Mouse (Mus musculus) adrenal gland (tissue): ENCODE data around the gene Wdsub1.

Experiments used
- intact Hi-C: fragments of 180-260 bp; cut with DNase I; formaldehyde crosslinking; loops from one replicate; pipeline ENCODE4 v1.15.1; 2025

Wdsub1 gene

DNA sequence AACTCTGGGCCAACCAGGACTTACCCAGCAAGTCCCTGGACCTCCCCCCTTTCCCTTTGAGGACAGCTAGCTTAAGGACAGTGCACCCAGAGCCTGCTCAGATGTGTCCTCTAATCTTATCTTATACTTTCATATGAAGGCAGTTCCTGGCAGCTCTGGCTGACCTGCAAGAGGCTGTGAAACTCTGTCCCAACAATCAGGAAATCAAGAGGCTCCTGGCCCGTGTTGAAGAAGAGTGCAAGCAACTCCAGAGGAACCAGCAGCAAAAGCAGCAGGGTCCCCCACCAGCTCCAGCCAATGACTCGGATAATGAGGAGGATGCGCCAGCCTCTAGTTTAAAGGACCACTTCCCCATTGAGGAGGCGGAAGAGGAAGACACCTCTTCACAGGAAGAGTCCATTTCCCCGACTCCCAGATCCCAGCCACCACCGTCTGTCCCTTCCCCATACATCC is 39.8 kb downstream of the Wdsub1 start:
- intact Hi-C loops = no loop called here

DNA sequence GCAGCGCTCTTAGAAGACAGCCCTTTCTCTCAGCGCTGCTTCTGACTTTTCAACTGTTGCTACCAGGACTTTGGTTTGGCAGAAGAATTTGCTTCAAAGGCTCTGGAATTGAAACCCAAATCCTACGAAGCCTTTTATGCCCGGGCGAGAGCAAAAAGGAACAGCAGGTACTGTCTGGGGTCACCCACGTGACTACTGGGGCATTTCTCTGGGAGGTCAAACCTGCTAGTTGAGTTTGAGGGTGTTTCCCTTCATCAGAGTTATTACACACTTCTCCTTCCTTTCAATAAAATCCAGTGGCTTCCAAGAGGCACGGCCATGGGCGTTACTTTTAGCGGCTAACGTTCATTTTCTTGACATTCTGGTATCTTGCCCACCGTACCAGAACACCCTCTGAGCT is 40.4 kb downstream of the Wdsub1 start:
- intact Hi-C loops = no loop called here

DNA sequence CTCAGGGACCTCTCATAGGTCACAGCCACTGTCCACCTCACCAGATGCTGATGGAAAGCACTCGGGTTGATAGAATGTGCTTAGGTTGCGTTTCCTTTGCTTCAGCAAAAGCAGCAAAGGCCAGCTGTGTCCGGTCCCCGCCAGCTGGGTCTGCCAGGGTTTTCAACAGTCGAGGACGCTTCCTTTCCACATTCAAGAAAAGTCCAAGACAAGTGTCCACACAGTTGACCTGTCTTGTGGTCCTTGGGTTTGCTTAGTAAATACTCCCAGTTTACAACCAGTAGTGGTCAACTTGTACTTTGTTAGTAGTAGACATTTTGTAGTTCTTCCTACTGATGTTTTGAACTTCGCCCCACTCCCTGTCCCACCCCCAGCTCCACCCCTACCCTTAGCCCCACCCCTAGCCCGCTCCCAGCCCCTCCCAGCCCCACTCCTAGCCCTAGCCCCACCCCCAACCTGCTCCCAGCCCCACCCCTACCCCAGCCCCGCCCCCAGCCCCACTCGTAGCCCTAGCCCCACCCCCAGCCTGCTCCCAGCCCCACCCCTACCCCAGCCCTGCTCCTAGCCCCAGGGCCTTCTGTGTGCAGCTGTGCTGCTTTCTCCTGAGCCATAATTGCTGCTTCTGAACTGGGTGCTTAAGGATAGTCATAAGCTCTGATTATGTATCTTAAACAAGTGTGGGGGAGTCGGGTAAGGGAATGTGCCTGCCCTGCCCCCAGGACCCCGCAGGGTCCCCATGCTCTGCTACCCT is 41.0 kb downstream of the Wdsub1 start:
- intact Hi-C loops = no loop called here

DNA sequence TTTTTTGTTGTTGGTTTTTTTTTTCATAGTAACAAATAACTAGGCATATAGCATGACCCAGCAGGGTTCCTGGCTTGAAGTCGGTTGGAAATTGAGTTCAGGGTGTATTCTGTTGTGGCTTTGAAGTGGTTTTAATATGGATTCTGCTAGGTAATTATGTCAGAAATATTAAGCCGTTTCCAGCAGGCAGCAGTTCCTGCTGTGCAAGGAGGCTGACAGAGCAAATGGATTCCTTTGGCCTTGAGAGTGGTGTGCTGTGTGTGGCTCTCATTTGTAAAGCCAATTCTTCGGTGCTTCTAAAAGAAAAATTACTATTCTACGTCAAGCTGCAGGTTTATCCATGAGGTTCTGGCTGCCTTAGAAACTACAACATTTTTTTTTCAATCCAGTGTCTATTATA is 42.2 kb downstream of the Wdsub1 start:
- intact Hi-C loops = no loop called here

DNA sequence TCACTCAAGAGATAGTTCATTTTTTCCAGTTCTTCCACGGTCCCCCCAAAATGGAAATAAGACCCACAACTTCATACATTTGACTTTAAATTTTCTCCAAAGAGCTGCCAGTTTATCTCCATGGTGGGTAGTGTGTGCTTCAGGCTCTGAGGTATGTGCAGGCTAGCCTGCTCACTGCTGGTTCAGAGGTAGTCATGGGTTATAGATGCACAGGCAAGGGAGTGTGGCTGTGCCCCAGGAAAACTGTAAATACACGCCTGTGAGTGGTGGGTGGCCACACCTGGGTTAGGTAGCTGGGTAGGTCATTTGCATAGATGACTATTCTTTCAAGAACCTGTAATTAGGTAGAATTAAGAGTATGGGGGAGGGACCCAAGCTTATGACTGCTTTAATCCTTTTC is 42.6 kb downstream of the Wdsub1 start:
- intact Hi-C loops = no loop called here

DNA sequence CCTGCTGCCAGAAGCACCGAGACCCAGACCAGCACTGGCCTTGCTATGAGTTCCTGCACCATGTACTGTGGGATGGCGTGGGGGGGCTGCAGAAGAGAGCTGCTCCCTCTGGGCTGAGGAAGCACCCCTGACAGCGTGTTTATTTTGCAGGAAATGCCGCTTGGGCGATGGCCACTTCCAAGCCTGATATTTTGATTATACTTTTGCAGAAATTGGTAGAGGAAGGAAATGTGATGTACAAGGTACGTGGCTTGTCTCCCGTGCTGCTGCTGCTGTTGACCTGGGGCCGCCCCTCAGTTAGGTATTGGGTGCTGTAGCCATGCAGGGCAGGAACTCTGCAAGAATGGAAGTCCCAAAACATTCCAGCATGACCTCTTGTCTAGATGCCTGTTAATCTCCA is 43.6 kb downstream of the Wdsub1 start:
- intact Hi-C loops = no loop called here

DNA sequence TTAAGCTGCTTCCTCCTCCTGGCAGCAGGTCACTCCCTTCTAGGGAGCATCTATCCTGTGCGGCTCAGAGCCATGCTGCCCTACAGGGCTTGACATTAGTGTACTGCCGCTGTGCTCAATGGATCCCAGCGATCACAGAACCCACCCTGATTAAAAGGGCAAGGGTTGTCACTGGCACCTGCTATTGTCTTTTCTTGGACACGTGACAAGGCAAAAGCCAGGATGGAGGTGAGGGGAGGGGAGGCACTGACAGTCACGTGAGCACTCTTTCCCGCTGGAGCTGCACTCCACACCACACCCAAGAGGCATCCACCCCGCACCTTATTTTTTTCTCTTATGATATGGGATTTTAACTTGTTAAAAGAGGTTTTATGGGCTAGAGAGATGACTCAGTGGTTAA is 50.6 kb downstream of the Wdsub1 start:
- intact Hi-C loops = no loop called here

DNA sequence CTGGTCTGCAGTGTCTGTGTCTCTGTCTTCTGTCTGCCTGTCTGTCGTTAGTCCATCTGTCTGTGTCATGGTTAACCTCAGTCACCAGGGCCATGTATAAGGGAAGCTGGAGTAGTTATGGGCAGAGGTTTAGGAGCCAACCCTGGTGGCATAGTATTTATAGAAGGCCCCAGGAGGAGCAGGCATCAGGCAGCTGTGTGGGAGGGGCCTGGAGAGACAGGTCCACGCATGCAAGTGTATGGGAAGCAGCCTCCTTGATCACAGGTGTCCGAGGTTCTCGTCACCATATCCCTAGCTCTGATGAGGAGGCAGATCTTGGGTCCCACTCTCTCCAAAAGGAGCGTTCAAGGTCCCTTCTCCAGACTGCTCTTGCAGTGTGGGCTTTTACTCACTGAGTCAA is 51.5 kb downstream of the Wdsub1 start:
- intact Hi-C loops = no loop called here

DNA sequence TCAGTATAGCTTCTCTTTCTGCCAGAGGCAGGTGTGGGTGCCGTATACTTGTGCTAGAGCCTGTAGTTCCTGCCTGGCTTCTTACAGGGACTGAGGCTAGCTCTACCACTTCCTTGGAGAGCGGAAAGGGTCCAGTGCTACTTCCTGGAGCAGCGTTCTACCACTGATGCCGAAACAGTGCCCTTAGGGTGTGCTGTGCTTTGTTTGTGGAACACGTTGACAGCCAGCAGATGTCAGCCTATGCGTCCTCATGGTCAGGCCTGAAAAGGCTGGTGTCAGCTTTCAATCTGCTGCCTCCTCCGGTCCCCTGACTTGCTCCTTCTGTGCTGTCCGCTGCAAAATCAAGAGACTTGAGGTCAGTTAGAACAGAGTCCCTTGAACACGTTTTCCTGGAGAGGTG is 52.2 kb downstream of the Wdsub1 start:
- intact Hi-C loops = no loop called here

DNA sequence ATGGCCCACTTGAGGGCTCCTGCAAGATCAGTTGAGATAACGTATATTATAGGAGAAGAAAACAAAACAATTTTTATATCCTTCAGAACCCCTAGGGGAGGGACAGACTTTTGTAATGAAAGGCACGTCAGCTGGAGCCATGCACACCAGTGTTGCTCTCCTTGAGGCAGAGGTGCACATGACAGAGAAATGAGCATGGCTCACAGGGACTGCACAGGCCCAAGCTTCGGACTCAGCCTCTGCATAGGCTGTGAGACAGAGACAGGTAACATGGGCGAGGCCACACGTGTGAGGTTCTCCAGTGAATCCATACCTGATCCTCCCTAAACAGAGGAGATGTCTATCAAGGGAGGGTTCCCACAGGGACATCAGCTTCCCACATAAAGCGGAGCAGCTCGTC is 52.7 kb downstream of the Wdsub1 start:
- intact Hi-C loops = no loop called here

DNA sequence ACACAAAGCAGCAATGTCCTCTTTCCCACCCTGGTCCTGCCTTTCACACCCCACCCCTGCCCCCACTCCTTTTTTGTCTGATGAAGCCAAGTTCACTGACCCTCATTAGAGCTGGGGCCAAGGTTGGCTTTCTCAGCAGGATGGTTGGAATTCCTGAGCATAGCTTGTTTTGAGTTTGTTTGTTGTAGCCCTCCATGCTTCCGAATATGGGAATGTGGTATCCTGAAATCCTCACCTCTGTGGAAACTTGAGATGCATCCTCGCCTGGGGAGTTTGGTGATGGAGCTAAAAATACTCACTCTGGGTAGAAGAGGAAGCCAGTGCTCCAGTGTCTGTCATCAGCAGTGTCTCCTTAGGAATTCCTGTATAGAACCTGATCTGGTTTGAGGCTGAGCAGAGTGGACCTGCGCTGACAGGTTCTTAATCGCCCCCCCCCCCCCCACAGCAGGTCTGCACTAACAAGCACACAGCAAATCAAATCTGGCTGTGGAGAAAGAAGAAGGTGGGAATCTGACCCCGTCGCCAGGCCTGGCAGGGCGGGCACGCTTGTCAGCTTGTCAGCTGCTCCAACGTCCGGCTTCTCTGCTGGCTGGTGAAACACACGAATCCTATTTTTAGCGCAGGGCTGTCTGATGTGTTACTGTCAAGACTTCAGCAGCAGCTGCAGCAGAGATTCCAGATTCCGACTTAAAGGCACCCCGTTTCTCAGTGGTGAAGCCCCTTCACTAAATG is 53.4 kb downstream of the Wdsub1 start:
- intact Hi-C loops = no loop called here

DNA sequence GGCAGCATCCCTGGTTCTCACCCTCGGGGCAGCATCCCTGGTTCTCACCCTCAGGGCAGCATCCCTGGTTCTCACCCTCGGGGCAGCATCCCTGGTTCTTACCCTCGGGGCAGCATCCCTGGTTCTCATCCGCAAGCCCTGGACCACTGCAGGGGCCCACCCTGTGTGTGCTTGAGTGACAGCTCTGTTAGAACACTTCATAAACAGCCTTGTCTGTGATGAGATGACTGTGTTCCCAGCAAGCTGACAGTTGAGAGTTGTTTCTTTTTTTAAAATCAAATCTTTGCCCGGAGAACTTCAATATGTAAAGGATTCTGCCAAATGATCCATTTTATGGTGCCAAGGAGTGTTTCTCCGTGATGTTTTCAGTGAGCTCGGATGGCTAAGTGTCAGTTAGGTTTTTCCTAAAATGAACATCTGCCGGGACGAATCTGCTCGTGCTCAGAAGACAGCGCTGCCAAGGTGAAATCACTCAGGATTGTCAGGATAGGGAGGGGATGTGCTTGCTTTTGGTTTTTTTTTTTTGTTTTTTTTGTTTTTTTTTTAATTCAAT is 54.2 kb downstream of the Wdsub1 start:
- intact Hi-C loops = no loop called here

DNA sequence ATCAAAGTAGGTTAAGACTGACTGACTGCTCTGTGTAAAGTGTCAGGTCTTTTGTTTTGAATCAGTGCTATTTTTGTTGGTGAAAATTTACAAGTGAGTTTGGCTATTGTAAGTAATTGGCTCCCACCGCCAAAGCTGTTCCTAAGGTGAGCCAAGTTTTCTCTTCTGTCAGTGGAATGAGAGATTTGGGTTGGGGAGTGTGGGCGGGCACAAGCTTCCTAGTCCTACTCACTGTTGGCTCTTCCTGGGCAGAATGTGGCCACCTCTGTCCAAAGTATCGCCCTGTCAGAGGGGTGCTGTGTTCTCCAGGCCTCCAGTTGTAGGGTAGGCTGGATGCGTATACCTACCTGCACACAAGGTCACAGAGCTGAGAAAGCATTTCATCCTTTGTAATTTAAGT is 57.0 kb downstream of the Wdsub1 start:
- intact Hi-C loops = no loop called here

DNA sequence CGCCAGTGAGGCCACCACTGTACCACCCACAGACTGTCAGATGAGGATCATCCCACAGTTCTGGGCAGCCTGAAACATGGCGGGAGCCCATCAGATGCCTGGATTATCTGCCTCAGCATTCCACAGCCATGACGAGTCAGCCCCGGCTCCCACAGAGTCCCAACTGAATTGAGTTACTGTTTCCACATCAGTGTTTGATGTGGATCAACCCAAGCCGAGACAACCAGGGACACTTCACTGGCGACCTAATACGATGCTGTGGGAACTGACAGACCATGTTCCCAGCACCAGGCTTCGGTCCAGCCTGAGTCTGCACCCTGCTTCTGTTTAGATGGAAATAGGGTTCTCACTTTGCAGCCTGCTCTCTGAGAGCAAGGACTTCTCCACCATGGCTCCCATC is 58.1 kb downstream of the Wdsub1 start:
- intact Hi-C loops = no loop called here

DNA sequence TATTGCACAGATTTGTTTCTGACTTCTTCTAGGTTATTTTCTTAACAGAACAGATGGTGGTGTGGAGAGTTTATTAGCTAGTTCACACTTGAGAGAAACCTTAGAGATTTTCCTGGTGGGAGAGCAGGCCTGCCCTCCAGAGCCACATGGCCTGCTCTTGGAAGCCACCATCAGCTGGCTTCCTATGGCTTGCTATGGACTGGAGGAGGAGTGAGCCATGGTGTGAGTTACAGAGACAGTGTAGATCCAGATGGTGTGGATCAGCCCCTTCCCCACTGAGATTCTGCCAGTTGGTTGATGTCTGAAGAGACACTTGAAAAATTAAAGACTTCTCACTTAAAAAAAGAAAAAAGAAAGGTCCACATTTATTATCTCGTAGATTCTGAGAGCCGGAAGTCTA is 61.3 kb downstream of the Wdsub1 start:
- intact Hi-C loops = no loop called here

DNA sequence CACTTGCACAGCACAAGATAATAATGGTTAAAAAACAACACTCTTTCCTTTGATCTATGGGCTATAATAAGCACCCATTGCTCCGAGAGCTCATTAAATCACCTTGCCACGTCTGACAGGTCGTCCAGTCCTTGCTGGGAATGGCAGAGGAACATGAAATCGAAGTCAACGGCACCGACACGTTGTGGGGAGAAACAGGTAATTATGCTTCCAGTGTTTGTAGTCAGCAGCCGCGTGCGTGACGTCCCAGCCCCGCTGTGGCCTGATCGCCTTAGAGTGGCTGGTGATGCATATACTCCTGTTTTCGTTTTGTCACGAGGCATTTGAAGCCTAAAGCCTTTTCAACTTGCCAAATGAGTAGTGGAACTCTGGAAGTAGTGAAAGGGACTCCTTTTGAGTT is 62.3 kb downstream of the Wdsub1 start:
- intact Hi-C loops = no loop called here

DNA sequence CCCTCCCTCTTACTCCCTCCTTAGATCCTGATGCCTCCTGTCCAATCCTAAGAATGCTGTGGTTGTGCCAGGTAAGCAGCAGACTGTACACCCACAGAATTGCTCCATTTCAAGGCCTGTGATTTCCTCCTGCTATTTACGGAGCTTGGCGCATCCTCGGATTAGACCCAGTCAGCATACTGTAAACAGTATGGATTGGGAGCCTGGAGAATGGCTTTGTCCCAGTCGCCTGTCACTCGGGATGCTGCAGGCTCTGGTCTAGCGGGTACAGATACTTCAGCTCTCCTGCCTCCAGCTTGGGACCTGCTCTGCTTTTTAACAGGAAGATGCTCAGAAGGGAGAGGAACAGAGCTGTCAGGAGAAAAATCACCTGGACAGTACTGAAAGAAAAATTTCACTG is 63.0 kb downstream of the Wdsub1 start:
- intact Hi-C loops = no loop called here

DNA sequence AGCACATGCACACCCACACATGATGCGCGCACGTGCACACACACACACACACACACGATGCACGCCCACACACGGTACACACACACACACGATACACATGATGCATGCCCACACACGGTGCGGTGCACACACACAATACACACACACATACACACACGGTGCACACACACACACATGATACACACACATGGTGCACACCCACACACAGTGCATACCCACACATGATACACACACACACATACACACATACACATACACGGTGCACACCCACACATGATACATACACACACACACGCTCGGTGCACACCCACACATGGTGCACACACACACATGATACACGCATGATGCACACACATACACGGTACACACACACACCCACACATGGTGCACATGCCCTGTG is 63.7 kb downstream of the Wdsub1 start:
- intact Hi-C loops = no loop called here

DNA sequence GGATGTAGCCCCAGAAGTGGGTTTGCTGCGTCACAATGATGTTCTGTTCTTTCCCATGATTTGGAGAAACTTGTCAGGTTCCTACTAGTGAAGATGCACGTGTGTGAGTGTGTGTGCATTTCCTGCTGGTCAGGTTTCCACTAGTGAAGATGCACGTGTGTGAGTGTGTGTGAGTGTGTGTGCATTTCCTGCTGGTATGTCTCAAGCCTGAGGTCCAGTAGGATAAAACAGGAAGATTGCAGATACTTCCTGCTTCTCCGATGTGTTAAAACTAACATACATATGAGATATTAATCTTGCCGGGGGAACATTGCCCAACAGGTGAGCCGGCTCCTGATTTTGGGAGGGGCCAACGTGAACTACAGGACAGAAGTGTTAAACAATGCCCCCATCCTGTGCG is 67.4 kb downstream of the Wdsub1 start:
- intact Hi-C loops = no loop called here

DNA sequence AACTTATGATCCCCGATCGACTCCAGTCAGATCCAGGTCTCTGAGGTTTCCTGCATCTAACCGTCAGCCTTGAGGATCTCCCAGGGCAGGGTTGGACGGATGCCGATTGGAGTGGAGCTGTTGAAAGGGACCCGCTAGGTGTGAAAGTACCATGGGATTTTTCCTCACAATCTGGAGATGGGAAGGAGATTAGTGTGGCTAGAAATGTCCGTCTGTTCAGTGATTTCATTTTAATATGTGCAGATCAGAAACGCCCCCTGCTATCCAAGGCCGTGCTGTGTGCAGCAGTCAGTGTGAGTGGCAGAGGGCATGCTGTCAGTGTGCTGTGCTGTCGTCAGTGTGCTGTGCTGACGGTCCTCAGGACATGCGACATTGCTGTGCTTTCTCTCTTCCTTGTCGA is 68.9 kb downstream of the Wdsub1 start:
- intact Hi-C loops = no loop called here

DNA sequence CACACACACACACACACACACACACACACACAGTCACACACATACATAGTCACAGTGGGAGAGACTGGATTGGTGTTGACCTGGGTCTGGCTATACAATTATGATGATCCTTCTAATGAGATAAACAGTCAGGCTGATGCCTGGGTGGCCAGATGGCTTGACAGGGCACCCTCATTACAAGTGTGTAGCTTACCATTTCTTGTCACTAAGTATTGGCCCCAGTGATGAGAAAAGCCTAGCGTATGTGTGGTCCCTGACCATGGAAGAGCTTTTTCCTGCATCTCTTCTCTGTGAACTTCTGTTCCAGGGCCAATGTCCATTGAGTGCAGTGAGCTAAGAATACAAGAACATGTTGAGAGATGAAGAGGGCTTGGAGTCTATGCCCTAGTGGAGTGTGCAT is 69.8 kb downstream of the Wdsub1 start:
- intact Hi-C loops = no loop called here

DNA sequence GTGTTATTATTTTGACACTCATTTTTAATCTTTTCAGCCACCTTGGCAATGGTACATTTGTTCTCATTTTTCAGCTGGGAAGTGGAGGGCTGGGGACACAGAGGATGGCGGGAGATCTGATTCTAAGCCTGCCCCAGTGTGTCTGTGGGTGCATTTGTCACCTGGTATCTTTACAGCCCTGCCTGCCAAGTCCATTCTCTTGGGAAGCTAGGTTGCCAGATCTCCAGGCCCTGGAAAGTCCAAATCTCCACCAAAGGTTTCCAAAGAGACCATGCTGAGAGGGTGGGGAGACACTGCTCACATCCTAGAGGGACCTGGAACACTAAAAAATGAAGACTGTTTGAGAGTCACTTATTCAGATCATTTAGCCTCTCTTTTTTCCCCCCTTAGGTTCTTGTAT is 71.1 kb downstream of the Wdsub1 start:
- intact Hi-C loops = no loop called here

DNA sequence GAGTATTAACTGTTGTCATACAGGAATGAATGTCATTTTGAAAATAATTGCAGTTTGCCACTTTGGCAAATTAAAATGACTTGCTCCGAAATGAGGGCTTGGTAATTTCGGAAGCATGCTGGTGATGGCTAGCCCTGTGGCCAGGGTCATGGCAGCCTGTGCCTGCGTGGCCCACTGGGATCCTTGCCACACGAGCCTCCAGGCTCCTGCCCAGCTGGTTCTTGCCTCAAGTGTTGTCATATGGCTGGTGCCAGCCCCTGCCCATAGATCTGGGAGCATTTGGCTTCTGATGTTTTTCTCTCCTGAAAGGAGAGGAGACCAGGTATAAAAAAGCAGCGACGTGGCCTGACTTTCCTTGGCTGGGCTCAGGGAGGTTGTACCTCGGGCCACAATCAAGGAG is 72.4 kb downstream of the Wdsub1 start:
- intact Hi-C loops = no loop called here
